Mouse (Mus musculus) liver, embryonic 14.5 days (tissue): ENCODE results near the gene Gpr3.

Experiments used
- CTCF ChIP-seq: IDR thresholded peaks from 2 replicates; pipeline ENCODE4 v1.5.1; 2016; ENCODE audit warnings: antibody characterized with exemption, low read depth, control low read depth
- EP300 ChIP-seq: IDR thresholded peaks from 2 replicates; pipeline ENCODE4 v1.6.1; 2016; ENCODE audit warnings: antibody characterized with exemption, low read depth

DNA sequence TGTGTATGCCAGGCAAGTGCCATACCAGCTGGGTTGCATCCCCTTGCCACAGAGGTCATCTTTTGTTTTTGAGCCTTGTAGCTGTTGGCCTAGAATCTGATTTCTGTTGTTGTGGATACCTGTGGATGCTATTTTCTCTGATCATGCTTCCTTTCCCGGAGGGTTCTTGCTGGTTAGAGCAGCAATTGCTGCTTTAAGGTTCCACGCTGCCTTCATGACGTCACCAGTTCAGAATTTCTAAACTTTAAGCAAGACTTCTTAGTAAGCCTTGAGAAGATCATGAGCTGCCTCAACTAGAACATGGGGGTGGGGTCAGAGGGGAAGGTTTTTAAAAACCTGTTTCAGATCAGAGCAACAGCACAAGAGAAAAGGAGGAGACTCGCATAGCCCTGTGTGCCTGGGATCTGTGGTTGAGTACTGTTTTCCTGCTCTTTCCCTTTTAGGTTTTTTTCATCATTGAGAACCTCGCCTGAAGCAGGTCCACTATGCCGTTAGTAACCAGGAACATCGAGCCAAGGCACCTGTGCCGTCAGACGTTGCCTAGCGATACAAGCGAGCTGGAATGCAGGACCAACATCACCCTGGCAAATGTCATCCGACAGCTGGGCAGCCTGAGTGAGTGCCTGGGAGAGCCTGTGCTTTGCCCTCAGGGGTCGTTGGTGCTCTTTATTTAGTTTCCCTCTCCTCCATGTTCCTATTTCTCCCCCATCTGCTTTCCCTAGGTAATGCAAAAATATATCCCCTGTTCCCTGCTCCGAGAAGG is 36.2 kb downstream of the Gpr3 start:
- TF ChIP-seq CTCF (no peak), EP300 (no peak)
